Mouse (Mus musculus) lung, embryonic 16.5 days (tissue): ENCODE results near the gene Magi1. TPM values are rescaled to one million over a fixed set of nuclear protein-coding genes. Genes with fewer than 3 reads are reported as not detected.

Experiments
- ATAC-seq: fragments of 200-750 bp; cut with Nextera tagmentation; 2 replicates; pipeline ENCODE4 v1.8.0; 2017; ENCODE audit warnings: low read depth, mild to moderate bottlenecking, moderate library complexity
- H3K27ac ChIP-seq: fragments of 300-500 bp; sonication (generic); 2 replicates; pipeline ENCODE4 v1.5.1; 2014; ENCODE audit warnings: mild to moderate bottlenecking, control low read depth, low read length
- H3K27me3 ChIP-seq: fragments of 300-500 bp; sonication (generic); 2 replicates; pipeline ENCODE4 v1.6.1; 2014; ENCODE audit warnings: low read depth, low read length, mixed read lengths; ENCODE audit not compliant: control insufficient read depth, insufficient read depth
- H3K36me3 ChIP-seq: fragments of 300-500 bp; sonication (generic); 2 replicates; pipeline ENCODE4 v1.6.1; 2014; ENCODE audit warnings: low read length; ENCODE audit not compliant: control insufficient read depth, insufficient read depth
- H3K4me1 ChIP-seq: fragments of 300-500 bp; sonication (generic); replicated peaks from 2 replicates; pipeline ENCODE4 v1.6.1; 2014; ENCODE audit warnings: low read length, mixed read lengths; ENCODE audit not compliant: control insufficient read depth, insufficient read depth
- H3K4me2 ChIP-seq: fragments of 300-500 bp; sonication (generic); 2 replicates; pipeline ENCODE4 v1.6.1; 2014; ENCODE audit warnings: low read depth, low read length, control low read depth
- H3K4me3 ChIP-seq: fragments of 300-500 bp; sonication (generic); 2 replicates; pipeline ENCODE4 v1.5.1; 2014; ENCODE audit warnings: mild to moderate bottlenecking, low read length, control low read depth
- H3K9ac ChIP-seq: fragments of 300-500 bp; sonication (generic); 2 replicates; pipeline ENCODE4 v1.6.1; 2014; ENCODE audit warnings: low read length, control low read depth
- H3K9me3 ChIP-seq: fragments of 300-500 bp; sonication (generic); 2 replicates; pipeline ENCODE4 v1.6.1; 2016; ENCODE audit warnings: low read length; ENCODE audit not compliant: control insufficient read depth
- WGBS: fragments of 180-500 bp; shearing (Covaris S2); extraction: QIAGEN DNeasy Blood & Tissue Kit; methylation state at CpG from one replicate; pipeline ENCODE4 v1.1.7; 2014; 5-methylcytosine and 5-hydroxymethylcytosine counted together
- polyA plus RNA-seq: library from polyadenylated mRNA; unstranded; fragments of >200 nt; fragmentation: Nextera tagmentation; extraction: Ambion mirVana; gene quantifications from 2 replicates; pipeline ENCODE4 v1.2.1, GENCODE M21; 2015

The Magi1 gene
- polyA plus RNA-seq, 1 experiment from 2014 or later: 9.4 TPM

DNA sequence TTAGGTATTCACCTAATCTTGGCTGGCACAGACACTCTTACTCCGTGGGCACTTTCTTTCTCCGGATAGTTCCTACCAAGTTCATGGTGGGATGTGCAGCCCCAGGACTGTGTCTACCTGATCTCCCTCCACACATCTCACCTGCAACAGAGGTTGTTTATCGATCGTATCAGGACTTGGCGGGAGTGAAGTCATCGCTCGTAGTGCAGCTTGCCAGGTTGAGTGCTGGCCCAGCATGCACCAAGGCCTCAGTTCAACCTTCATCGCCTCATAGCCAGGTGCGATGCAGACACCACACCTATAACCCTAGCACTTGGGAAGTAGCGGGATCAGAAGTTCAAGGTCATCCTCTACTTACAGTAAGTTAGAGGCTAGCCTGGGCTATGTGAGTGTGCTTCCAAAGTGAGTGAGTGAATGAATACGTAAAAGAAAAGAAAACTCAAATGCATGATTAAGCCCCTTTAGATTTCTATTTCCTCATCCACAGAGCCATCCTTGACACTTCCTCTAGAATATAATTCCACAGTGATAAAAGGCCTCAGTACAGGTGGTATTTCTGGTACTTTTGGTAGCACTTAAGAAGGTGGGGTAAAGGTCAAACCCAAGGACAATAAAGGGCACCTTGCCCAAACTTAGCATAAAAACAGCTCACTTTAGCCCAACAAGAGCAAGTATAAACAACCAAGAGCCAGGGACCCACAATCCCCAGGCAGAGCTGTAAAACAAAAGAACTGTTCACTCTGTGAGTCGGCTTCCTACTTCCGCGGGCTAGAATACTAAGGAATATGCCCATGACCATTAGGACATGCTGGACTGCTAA lies 103.2 kb downstream of the Magi1 start:
- H3K4me1 ChIP-seq: peaks cover 46% of the 10 kb centered on the region
- no peak for ATAC-seq
- no peaks in the 10 kb centered on the region for H3K27me3 ChIP-seq
- no peak overlapping the region for H3K9ac ChIP-seq
- no peak overlapping the region for H3K4me2 ChIP-seq
- H3K36me3 ChIP-seq: no peaks in the 10 kb centered on the region
- WGBS: 84% methylated on average over 14 of the region's 14 CpGs
- no peak overlapping the region for H3K4me3 ChIP-seq
- H3K27ac ChIP-seq: no peak overlapping the region; the same call in 1 of the 2 replicates
- no peaks in the 10 kb centered on the region for H3K9me3 ChIP-seq

DNA sequence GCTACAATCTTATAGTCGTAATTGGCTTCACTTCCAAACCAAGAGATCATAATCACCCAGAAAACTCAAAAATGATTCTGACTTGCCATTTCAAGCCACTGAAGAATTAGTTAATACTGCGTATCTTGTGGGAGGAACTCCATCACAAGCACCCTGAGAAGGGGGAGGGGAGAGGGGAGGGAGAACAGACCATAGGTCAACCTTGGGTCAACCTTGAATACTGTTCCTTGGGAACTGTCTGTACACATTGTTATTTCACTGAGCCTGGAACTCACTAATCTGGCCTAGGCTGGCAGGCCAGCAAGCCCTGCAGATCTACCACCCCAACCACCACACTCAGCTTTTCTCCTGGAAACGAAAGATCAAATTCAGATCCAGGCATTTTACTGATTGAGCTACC lies 106.2 kb downstream of the Magi1 start:
- no peaks in the 10 kb centered on the region for H3K36me3 ChIP-seq
- 82% methylated on average over 3 of the region's 3 CpGs for WGBS
- peaks cover 19% of the 10 kb centered on the region for H3K4me1 ChIP-seq
- no peaks in the 10 kb centered on the region for H3K9me3 ChIP-seq
- no peak overlapping the region for H3K4me2 ChIP-seq
- no peak overlapping the region for H3K4me3 ChIP-seq
- no peak overlapping the region for H3K9ac ChIP-seq
- no peak overlapping the region for H3K27ac ChIP-seq
- ATAC-seq: no peak
- H3K27me3 ChIP-seq: no peaks in the 10 kb centered on the region

DNA sequence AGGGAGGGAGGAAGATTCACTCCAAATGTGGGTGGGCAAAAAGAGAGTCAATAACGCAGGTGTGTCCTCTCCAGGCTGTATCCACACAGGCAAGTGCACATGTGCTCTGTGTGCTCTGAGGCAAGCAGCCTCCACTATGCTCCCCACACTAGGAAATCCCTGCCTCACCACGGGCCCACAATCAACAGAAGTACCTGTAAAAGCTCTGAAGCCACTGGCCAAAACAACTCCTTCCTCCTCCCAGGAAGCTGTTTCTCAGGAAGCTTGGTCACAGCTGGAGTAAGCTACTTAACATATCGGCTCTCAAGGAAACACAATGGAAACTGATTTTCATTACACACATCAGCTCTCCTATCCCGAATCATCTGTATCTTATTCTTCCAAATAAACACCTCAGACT lies 107.0 kb downstream of the Magi1 start:
- H3K27me3 ChIP-seq: no peaks in the 10 kb centered on the region
- no peak overlapping the region for H3K4me3 ChIP-seq
- H3K4me2 ChIP-seq: no peak overlapping the region
- no peaks in the 10 kb centered on the region for H3K36me3 ChIP-seq
- no peak for ATAC-seq
- peaks cover 10% of the 10 kb centered on the region for H3K4me1 ChIP-seq
- H3K9me3 ChIP-seq: no peaks in the 10 kb centered on the region
- WGBS: 31% methylated on average over 4 of the region's 4 CpGs
- H3K9ac ChIP-seq: no peak overlapping the region
- H3K27ac ChIP-seq: no peak overlapping the region

DNA sequence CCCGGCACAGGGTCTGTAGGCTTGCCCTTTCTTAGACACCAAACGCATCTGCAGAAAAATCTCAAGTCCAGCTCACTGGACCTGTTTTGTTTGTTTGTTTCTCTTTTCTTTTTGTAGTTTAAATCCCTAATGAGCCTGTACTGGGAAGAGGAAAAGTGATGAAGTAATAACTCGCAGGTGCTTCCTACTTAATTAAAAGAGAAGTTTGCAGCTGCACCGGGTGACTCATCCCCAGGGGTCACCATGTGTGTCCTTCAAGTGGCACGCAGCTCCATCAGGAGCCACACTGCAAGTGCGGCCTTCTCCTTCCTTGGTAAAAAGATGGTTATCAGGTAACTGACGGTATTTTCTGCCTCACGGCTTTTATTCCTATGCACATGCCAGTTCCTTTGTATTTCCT lies 112.5 kb downstream of the Magi1 start:
- no peak overlapping the region for H3K4me2 ChIP-seq
- no peak overlapping the region for H3K9ac ChIP-seq
- H3K4me3 ChIP-seq: no peak overlapping the region
- no peak overlapping the region for H3K27ac ChIP-seq
- no peaks in the 10 kb centered on the region for H3K27me3 ChIP-seq
- no peaks in the 10 kb centered on the region for H3K9me3 ChIP-seq
- 38% methylated on average over 8 of the region's 8 CpGs for WGBS
- H3K36me3 ChIP-seq: no peaks in the 10 kb centered on the region
- 0 out of 2 replicates have a peak, but pooled peaks have one; percentile 47 for ATAC-seq
- peaks cover 4% of the 10 kb centered on the region for H3K4me1 ChIP-seq

DNA sequence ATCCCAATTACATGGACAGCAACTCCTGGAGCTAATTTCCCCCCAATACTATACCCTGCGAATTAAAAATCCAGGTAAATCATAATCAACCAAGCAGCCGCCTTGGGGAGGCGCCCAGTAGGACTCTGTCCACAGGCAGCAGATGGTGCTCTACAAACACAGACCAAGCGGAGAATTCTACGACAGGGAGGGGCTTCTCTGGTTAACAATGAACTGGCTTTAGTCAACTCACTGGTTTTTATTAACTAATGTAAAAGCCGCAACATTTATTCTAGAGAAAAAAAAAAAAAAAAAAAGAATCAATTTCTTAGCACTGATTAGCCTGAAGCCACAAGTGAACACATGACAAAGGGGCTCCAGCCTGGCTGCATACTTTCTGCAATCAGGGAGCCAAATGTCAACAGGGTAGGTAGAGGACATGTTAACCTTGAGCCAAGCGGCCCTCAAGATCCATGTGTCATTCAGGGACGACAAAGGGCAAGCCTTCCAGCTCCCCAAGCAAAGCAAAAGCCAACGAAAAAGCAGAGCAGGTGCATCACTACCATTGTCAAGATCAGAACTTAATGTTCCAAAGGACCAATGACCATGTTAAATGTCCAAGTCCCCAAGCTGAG lies 114.0 kb downstream of the Magi1 start:
- H3K4me2 ChIP-seq: no peak overlapping the region
- H3K9ac ChIP-seq: no peak overlapping the region
- H3K27me3 ChIP-seq: no peaks in the 10 kb centered on the region
- ATAC-seq: no peak
- no peaks in the 10 kb centered on the region for H3K9me3 ChIP-seq
- no peak overlapping the region for H3K27ac ChIP-seq
- 75% methylated on average over 9 of the region's 9 CpGs for WGBS
- no peak overlapping the region for H3K4me3 ChIP-seq
- peaks cover 18% of the 10 kb centered on the region for H3K4me1 ChIP-seq
- H3K36me3 ChIP-seq: no peaks in the 10 kb centered on the region

DNA sequence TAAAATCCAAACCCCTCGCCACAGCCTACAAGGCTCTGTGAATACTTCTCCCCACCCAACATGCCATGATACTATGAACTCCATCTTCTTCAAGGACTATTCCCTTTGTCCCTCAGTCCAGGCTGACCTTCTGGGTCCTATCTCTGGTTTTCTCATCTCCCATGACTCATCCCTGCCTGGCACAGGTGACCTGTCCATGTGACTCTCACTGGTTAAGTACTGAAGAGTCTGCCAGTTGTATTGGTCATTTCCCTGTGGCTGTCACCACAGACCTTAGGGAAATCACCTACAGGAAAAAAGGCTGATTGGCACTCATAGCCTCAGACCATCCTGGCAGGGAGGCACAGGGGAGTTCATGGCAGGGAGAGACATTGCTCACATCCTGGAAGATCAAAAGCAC lies 117.8 kb downstream of the Magi1 start:
- H3K27me3 ChIP-seq: no peaks in the 10 kb centered on the region
- peaks cover 40% of the 10 kb centered on the region for H3K4me1 ChIP-seq
- H3K36me3 ChIP-seq: no peaks in the 10 kb centered on the region
- no peak overlapping the region for H3K4me3 ChIP-seq
- no peak overlapping the region for H3K4me2 ChIP-seq
- no peaks in the 10 kb centered on the region for H3K9me3 ChIP-seq
- H3K9ac ChIP-seq: no peak overlapping the region
- no peak for ATAC-seq
- H3K27ac ChIP-seq: no peak overlapping the region
- WGBS: 88% methylated on average over 1 of the region's 1 CpGs

DNA sequence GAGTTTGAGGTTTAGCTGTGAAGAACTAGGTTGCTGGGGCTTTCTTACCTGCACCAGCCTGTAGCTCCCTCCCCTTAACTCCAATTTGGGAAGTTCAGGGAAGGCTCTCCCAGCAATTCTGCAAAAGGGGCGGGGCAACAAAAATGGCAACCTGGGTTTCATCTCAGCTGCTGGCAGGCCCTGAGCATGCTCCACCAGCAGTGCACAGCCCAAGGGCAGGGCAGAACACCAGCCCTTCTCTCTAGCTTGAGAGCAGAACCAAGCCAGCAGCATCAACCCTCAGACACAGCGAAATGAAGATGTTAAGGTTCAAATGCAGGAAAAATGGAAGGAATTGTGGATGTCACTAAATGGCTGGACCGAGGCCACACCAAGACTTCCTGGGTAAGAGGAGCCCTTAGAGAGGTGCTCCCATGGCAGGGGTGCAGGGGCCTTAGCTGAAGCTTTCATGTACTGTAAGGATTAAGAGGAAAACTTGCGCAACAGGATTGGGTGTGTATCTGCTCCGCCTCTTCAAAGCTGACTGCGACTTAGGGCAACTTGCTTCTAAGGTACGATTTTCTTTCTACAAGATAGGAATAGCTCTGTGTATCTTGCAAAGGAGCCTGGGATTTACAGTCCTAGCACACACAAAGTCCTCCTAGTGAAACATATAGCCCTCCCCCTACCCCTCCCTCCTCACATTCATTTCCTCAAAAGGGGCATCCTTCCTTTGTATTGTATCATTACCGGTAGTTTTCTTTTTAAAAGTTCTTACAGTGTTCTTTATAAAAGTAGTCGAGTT lies 118.8 kb downstream of the Magi1 start:
- Histone ChIP-seq H3K4me1 (peaks cover 39% of the 10 kb centered on the region), H3K27me3 (no peaks in the 10 kb centered on the region), H3K36me3 (no peaks in the 10 kb centered on the region), H3K27ac (peak overlapping the region; percentile 53; the same call in 1 of the 2 replicates), H3K9me3 (no peaks in the 10 kb centered on the region), H3K4me3 (no peak overlapping the region), H3K9ac (no peak overlapping the region), H3K4me2 (no peak overlapping the region)
- WGBS: 62% methylated on average over 9 of the region's 9 CpGs
- peak; percentile 48 for ATAC-seq

DNA sequence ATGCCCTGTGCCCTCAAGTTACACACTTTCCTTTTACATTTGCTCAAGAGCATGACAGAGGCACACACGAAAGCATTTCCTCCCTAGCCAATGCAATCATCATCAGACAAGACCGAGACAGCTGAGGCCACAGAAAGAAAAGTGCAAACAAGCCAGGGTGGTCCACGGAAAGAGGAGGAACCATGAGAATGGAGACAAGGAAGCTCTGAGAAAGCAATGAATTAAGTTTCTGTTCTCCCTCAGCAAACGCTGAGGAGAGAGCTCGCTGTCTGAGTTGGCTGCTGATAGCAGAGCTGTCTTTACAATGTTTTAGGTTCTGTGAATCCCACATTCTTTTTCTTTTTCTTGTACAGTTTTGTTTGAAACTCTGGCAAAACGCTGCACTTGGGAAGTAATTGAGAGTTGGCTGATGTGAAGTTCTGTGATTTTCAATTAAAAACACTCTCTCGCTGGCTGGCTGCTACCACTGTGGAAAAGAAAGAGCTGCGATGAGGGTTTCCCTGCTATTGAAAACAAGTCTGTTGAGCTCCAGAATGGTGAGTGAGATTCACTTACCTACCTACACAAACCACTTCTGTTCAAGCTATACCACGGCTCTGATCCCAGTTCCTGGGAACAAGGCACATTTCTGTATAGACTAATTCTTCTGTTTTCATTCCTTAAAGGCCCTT lies 120.3 kb downstream of the Magi1 start:
- H3K9me3 ChIP-seq: no peaks in the 10 kb centered on the region
- H3K4me2 ChIP-seq: peak overlapping the region; percentile 39
- no peak for ATAC-seq
- no peaks in the 10 kb centered on the region for H3K36me3 ChIP-seq
- peaks cover 49% of the 10 kb centered on the region for H3K4me1 ChIP-seq
- WGBS: 10% methylated on average over 9 of the region's 9 CpGs
- H3K9ac ChIP-seq: peak overlapping the region; percentile 55
- peak overlapping the region; percentile 69 for H3K27ac ChIP-seq
- H3K4me3 ChIP-seq: 0 out of 2 replicates have a peak overlapping the region, but pooled peaks have one; percentile 14
- no peaks in the 10 kb centered on the region for H3K27me3 ChIP-seq
